7 mouse cellular contexts compared by ENCODE assay signal in genomic region chr16:75767250-75768002, GRCm38 (mm10). TPM values are rescaled to one million over a fixed set of nuclear protein-coding genes. Genes with fewer than 3 reads are reported as not detected.
DNase-seq lines count a peak whose midpoint lies in the region; ATAC-seq and TF ChIP-seq lines count a peak whose summit lies in the region.

No protein-coding gene starts in this region.

- 18% methylated on average over 21 of the region's 21 CpGs for WGBS in heart, embryonic 16.5 days
- 23% methylated on average over 21 of the region's 21 CpGs for WGBS in limb, embryonic 10.5 days

- peak overlapping the region; percentile 68 for H3K9ac ChIP-seq in heart, embryonic 16.5 days (ENCODE audit: low read length)

- no peaks in the 10 kb centered on the region for H3K9me3 ChIP-seq in heart, embryonic 16.5 days (replicated peaks; ENCODE audit: control insufficient read depth, low read length)
- H3K9me3 ChIP-seq in limb, embryonic 10.5 days (replicated peaks) = no peaks in the 10 kb centered on the region

- peaks cover 35% of the 10 kb centered on the region for H3K79me2 ChIP-seq in myocyte (ENCODE audit: control insufficient read depth, insufficient read depth)

- no peak for TF ChIP-seq POLR2A in myocyte (IDR thresholded peaks at IDR 0.05; ENCODE audit: insufficient read length, low read depth)

- peak; percentile 5 for DNase-seq in urinary bladder, postnatal 25 days (ENCODE audit: low spot score)
- DNase-seq in urinary bladder, adult 18-20 months (ENCODE audit: low spot score in 2 of 2) = no peak
- DNase-seq in limb, embryonic 10.5 days (ENCODE audit: low spot score) = no peak
- no peak for DNase-seq in adipocyte (ENCODE audit: low spot score)

- H3K27me3 ChIP-seq in heart, embryonic 16.5 days (ENCODE audit: control insufficient read depth, insufficient read depth, low read length) = no peaks in the 10 kb centered on the region
- no peaks in the 10 kb centered on the region for H3K27me3 ChIP-seq in limb, embryonic 10.5 days (ENCODE audit: low read depth, poor library complexity, severe bottlenecking)
- H3K27me3 ChIP-seq in myocyte (ENCODE audit: control insufficient read depth, insufficient read depth, insufficient read length) = no peaks in the 10 kb centered on the region

- H3K4me1 ChIP-seq in heart, embryonic 16.5 days (ENCODE audit: control insufficient read depth, insufficient read depth, low read length) = peaks cover 10% of the 10 kb centered on the region
- peaks cover 7% of the 10 kb centered on the region; the same call in 1 of the 2 replicates for H3K4me1 ChIP-seq in limb, embryonic 10.5 days

- no peak overlapping the region for H3ac ChIP-seq in myocyte (ENCODE audit: control insufficient read depth, insufficient read length)

- ATAC-seq in common myeloid progenitor, adult 5-6 weeks (replicated peaks; ENCODE audit: low read depth, poor library complexity, severe bottlenecking) = peak; percentile 26
- ATAC-seq in heart, embryonic 16.5 days (replicated peaks; ENCODE audit: extremely low read depth, insufficient read depth, low FRiP score) = peak; percentile 43; the same call in 1 of the 2 replicates

- H3K27ac ChIP-seq in heart, embryonic 16.5 days (ENCODE audit: low read length) = peak overlapping the region; percentile 68
- peak overlapping the region; percentile 83 for H3K27ac ChIP-seq in limb, embryonic 10.5 days

- peak overlapping the region; percentile 76 for H3K4me2 ChIP-seq in heart, embryonic 16.5 days (ENCODE audit: low read depth, low read length)
- peak overlapping the region; percentile 96 for H3K4me2 ChIP-seq in myocyte (ENCODE audit: low read depth)

- H3K36me3 ChIP-seq in heart, embryonic 16.5 days (ENCODE audit: control insufficient read depth, insufficient read depth) = peaks cover 3% of the 10 kb centered on the region; the same call in 1 of the 2 replicates
- peaks cover 25% of the 10 kb centered on the region for H3K36me3 ChIP-seq in limb, embryonic 10.5 days
- H3K36me3 ChIP-seq in myocyte (ENCODE audit: control insufficient read depth, insufficient read depth) = peaks cover 7% of the 10 kb centered on the region

- H3K4me3 ChIP-seq in heart, embryonic 16.5 days (ENCODE audit: low read length) = peak overlapping the region; percentile 92
- H3K4me3 ChIP-seq in limb, embryonic 10.5 days = peak overlapping the region; percentile 65
- H3K4me3 ChIP-seq in myocyte = peak overlapping the region; percentile 87

TF ChIP-seq in myocyte, 11 proteins besides CTCF, POLR2A, EP300 and RAD21:
- TF ChIP-seq MYOD1 (IDR thresholded peaks at IDR 0.05; ENCODE audit: control insufficient read depth in 1 of 3, insufficient read length in 2 of 3, low read depth in 2 of 3) (no peak), POLR2AphosphoS2 (IDR thresholded peaks at IDR 0.05; ENCODE audit: insufficient read length, low read depth) (no peak), USF1 (IDR thresholded peaks at IDR 0.05; ENCODE audit: low read depth) (no peak), E2F4 (IDR thresholded peaks at IDR 0.05; ENCODE audit: insufficient read depth) (no peak), TCF3 (IDR thresholded peaks at IDR 0.05; ENCODE audit: insufficient read length, low read depth) (no peak), TCF12 (IDR thresholded peaks at IDR 0.05; ENCODE audit: insufficient read depth, poor library complexity, severe bottlenecking) (no peak), MYOG (IDR thresholded peaks at IDR 0.05; ENCODE audit: control insufficient read depth in 1 of 3, insufficient read depth in 1 of 3, insufficient read length in 2 of 3, low read depth in 2 of 3) (no peak), CEBPB (IDR thresholded peaks at IDR 0.05; ENCODE audit: insufficient read depth, poor library complexity, severe bottlenecking) (no peak), MAX (IDR thresholded peaks at IDR 0.05; ENCODE audit: low read depth) (no peak), SRF (IDR thresholded peaks at IDR 0.05; ENCODE audit: control insufficient read depth, insufficient read length, low read depth) (no peak)
TF ChIP-seq in myocyte: peak in this region for 0.

RNA-seq across cellular contexts. Expression of gene Hspa13, which starts 0.5 kb away (rescaled TPM):
- total RNA-seq in common myeloid progenitor, adult 5-6 weeks (2017) = 30.3 and 31.6 TPM in 2 replicates
- 16.8 and 17.7 TPM in 2 replicates for polyA plus RNA-seq in heart, embryonic 16.5 days (2015; fragmentation: Nextera tagmentation; extraction: Ambion mirVana)
- polyA plus RNA-seq in limb, embryonic 10.5 days (2016; fragmentation: Nextera tagmentation; extraction: Ambion mirVana) = 22.2 and 30.3 TPM in 2 replicates
- 6.0 TPM for polyA plus RNA-seq in myocyte (2012; fragmentation: generic; extraction: Trizol)
